Mouse (Mus musculus): Measurements from ENCODE around the gene Fnbp1l. TPM values are rescaled to one million over a fixed set of nuclear protein-coding genes. Genes with fewer than 3 reads are reported as not detected.

Gene Fnbp1l
- polyA plus RNA-seq, 1 experiment from 2014 or later, result 277 TPM

DNA sequence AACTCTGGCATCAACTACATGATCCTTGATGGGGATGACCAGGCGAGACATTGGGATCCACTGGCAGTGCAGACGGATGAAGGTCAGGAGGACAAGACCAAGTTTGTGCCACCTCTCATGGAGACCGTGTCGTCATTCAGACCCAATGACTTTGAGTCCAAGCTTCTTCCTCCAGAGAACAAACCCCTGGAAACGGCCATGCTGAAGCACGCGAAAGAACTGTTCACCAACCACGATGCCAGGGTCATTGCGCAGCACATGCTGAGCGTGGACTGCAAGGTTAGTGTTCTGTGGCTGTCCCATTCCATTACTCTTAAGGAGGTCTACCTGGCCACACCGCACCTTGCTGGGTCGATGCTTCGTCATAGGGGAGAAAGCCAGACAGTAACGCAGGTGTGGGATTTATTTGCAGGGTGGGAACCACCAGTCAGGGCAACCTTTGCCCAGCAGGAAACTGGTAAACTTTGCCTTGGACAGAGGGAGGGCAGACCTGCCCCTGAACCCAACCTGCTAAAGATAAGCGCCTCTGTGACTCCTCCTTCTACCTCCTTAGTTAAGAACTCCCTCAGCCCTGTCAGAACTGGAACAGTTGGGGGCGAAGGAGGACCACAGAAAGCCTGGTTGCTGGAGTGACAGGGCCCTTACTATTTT is 106.7 kb downstream of the Fnbp1l start:
- WGBS, result 94% methylated on average over 16 of the region's 16 CpGs
- H3K4me2 ChIP-seq (ENCODE audit: low read length), result no peak overlapping the region
- DNase-seq (no peak), ATAC-seq (ENCODE audit: low FRiP score, low TSS enrichment) (no peak)
- H3K9me3 ChIP-seq (ENCODE audit: control insufficient read depth, low read length), result no peaks in the 10 kb centered on the region
- H3K27me3 ChIP-seq (ENCODE audit: control insufficient read depth, insufficient read depth, low read length), result no peaks in the 10 kb centered on the region
- no peaks in the 10 kb centered on the region for H3K36me3 ChIP-seq (ENCODE audit: control insufficient read depth, insufficient read depth, low read length)
- H3K4me3 ChIP-seq (replicated peaks; ENCODE audit: low read depth, low read length), result no peak overlapping the region
- H3K4me1 ChIP-seq (ENCODE audit: control insufficient read depth, insufficient read depth, low read length), result peaks cover 8% of the 10 kb centered on the region; the same call in 1 of the 2 replicates
- no peak overlapping the region for H3K9ac ChIP-seq (replicated peaks; ENCODE audit: low read length)
- no peak overlapping the region for H3K27ac ChIP-seq (replicated peaks; ENCODE audit: low read depth, low read length)

GRCm38 (mm10) chr3:122511721-122512619 is 107.5 kb downstream of the Fnbp1l start:
- Histone ChIP-seq H3K27ac (replicated peaks; ENCODE audit: low read depth, low read length) (no peak overlapping the region), H3K9ac (replicated peaks; ENCODE audit: low read length) (no peak overlapping the region), H3K4me3 (replicated peaks; ENCODE audit: low read depth, low read length) (no peak overlapping the region), H3K27me3 (ENCODE audit: control insufficient read depth, insufficient read depth, low read length) (no peaks in the 10 kb centered on the region), H3K36me3 (ENCODE audit: control insufficient read depth, insufficient read depth, low read length) (no peaks in the 10 kb centered on the region), H3K4me2 (ENCODE audit: low read length) (no peak overlapping the region), H3K4me1 (ENCODE audit: control insufficient read depth, insufficient read depth, low read length) (0 out of 2 replicates have a peak, but pooled peaks cover 2% of the 10 kb centered on the region), H3K9me3 (ENCODE audit: control insufficient read depth, low read length) (no peaks in the 10 kb centered on the region)
- ATAC-seq (ENCODE audit: low FRiP score, low TSS enrichment), result no peak
- 92% methylated on average over 14 of the region's 14 CpGs for WGBS
- no peak for DNase-seq

- Histone ChIP-seq H3K9me3 (ENCODE audit: control insufficient read depth, low read length) (no peaks in the 10 kb centered on the region), H3K9ac (replicated peaks; ENCODE audit: low read length) (no peak overlapping the region), H3K4me1 (ENCODE audit: control insufficient read depth, insufficient read depth, low read length) (peaks cover 4% of the 10 kb centered on the region; the same call in 1 of the 2 replicates), H3K36me3 (ENCODE audit: control insufficient read depth, insufficient read depth, low read length) (no peaks in the 10 kb centered on the region), H3K27me3 (ENCODE audit: control insufficient read depth, insufficient read depth, low read length) (no peaks in the 10 kb centered on the region), H3K4me2 (ENCODE audit: low read length) (no peak overlapping the region), H3K27ac (replicated peaks; ENCODE audit: low read depth, low read length) (no peak overlapping the region), H3K4me3 (replicated peaks; ENCODE audit: low read depth, low read length) (no peak overlapping the region)
- DNase-seq (no peak), ATAC-seq (ENCODE audit: low FRiP score, low TSS enrichment) (no peak)
- 83% methylated on average over 10 of the region's 10 CpGs for WGBS
These were observed 108.6 kb downstream of the Fnbp1l start for GRCm38 (mm10) chr3:122510932-122511331.

DNA sequence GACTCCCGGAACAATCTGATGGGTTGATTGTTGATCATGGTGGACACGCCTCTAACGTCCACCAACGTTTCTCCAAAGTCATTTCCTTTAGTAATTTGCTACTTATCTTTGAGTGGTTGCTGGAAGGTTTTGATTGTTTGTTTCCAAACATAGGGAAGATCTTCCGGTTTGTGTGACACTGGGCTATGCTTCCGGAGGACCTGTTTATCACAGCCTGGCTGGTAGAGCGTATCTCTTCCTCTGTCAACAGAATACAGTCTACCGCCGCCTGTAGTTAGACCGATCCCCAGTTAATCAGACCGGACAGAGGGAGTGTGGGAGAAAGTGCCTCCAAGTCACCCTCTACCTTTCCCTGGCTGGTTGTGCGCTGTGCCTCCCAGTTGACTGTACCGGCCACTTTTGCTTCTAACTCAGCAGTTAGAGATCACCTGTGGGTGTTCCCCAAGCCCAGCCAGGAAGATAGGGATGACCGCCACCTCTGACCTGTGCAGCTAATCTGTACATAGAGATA is 109.2 kb downstream of the Fnbp1l start:
- H3K36me3 ChIP-seq (ENCODE audit: control insufficient read depth, insufficient read depth, low read length), result no peaks in the 10 kb centered on the region

GRCm38 (mm10) chr3:122509534-122510239 is 109.8 kb downstream of the Fnbp1l start:
- ATAC-seq (ENCODE audit: low FRiP score, low TSS enrichment), result no peak; the same call in 1 of the 2 replicates
- no peak overlapping the region for H3K9ac ChIP-seq (replicated peaks; ENCODE audit: low read length)

More for the DNA sequence above, 109.2 kb downstream of the Fnbp1l start:
- DNase-seq, result no peak
- 93% methylated on average over 14 of the region's 14 CpGs for WGBS
- H3K9ac ChIP-seq (replicated peaks; ENCODE audit: low read length), result no peak overlapping the region
- H3K4me1 ChIP-seq (ENCODE audit: control insufficient read depth, insufficient read depth, low read length), result peaks cover 4% of the 10 kb centered on the region; the same call in 1 of the 2 replicates
- no peak overlapping the region for H3K27ac ChIP-seq (replicated peaks; ENCODE audit: low read depth, low read length)
- no peaks in the 10 kb centered on the region for H3K27me3 ChIP-seq (ENCODE audit: control insufficient read depth, insufficient read depth, low read length)
- no peak overlapping the region for H3K4me2 ChIP-seq (ENCODE audit: low read length)
- H3K4me3 ChIP-seq (replicated peaks; ENCODE audit: low read depth, low read length), result no peak overlapping the region
- no peaks in the 10 kb centered on the region for H3K9me3 ChIP-seq (ENCODE audit: control insufficient read depth, low read length)
- ATAC-seq (ENCODE audit: low FRiP score, low TSS enrichment), result no peak

DNA sequence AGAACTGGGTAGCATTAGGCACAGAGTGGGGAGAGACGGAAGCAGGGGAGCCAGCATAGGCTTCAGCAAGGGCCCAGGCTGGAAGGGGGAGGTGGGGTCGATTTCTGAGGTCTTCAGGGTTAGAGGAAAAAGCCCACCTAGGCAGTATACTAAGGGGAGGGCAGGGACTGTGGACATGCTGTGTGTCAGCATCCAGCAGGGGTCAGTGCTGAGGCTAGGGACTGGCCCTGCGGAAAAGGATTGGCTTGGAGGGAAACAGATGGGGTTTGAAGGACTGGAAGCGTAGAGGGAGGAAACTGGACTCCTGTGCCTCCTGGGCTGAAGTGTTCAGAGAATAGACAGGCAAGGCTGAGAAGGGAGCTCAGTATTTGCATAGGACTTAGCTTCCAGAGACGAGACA is 110.4 kb downstream of the Fnbp1l start:
- H3K4me1 ChIP-seq (ENCODE audit: control insufficient read depth, insufficient read depth, low read length), result peaks cover 4% of the 10 kb centered on the region; the same call in 1 of the 2 replicates
- H3K9ac ChIP-seq (replicated peaks; ENCODE audit: low read length), result no peak overlapping the region
- peak; percentile 61 for ATAC-seq (ENCODE audit: low FRiP score, low TSS enrichment)
- no peak overlapping the region for H3K4me3 ChIP-seq (replicated peaks; ENCODE audit: low read depth, low read length)
- H3K27ac ChIP-seq (replicated peaks; ENCODE audit: low read depth, low read length), result no peak overlapping the region
- WGBS, result 35% methylated on average over 5 of the region's 5 CpGs
- H3K27me3 ChIP-seq (ENCODE audit: control insufficient read depth, insufficient read depth, low read length), result no peaks in the 10 kb centered on the region
- H3K9me3 ChIP-seq (ENCODE audit: control insufficient read depth, low read length), result no peaks in the 10 kb centered on the region
- H3K36me3 ChIP-seq (ENCODE audit: control insufficient read depth, insufficient read depth, low read length), result no peaks in the 10 kb centered on the region
- DNase-seq, result peak; percentile 76
- no peak overlapping the region for H3K4me2 ChIP-seq (ENCODE audit: low read length)

More at GRCm38 (mm10) chr3:122509534-122510239, 109.8 kb downstream of the Fnbp1l start:
- Histone ChIP-seq H3K4me1 (ENCODE audit: control insufficient read depth, insufficient read depth, low read length) (peaks cover 4% of the 10 kb centered on the region; the same call in 1 of the 2 replicates), H3K9me3 (ENCODE audit: control insufficient read depth, low read length) (no peaks in the 10 kb centered on the region), H3K36me3 (ENCODE audit: control insufficient read depth, insufficient read depth, low read length) (no peaks in the 10 kb centered on the region), H3K27me3 (ENCODE audit: control insufficient read depth, insufficient read depth, low read length) (no peaks in the 10 kb centered on the region), H3K4me2 (ENCODE audit: low read length) (no peak overlapping the region), H3K4me3 (replicated peaks; ENCODE audit: low read depth, low read length) (no peak overlapping the region), H3K27ac (replicated peaks; ENCODE audit: low read depth, low read length) (no peak overlapping the region)
- 88% methylated on average over 11 of the region's 11 CpGs for WGBS
- DNase-seq, result no peak

GRCm38 (mm10) chr3:122507826-122508225 is 111.7 kb downstream of the Fnbp1l start:
- 98% methylated on average over 14 of the region's 14 CpGs for WGBS
- no peak overlapping the region for H3K9ac ChIP-seq (replicated peaks; ENCODE audit: low read length)
- DNase-seq (no peak), ATAC-seq (ENCODE audit: low FRiP score, low TSS enrichment) (no peak)
- no peaks in the 10 kb centered on the region for H3K27me3 ChIP-seq (ENCODE audit: control insufficient read depth, insufficient read depth, low read length)
- no peak overlapping the region for H3K27ac ChIP-seq (replicated peaks; ENCODE audit: low read depth, low read length)
- H3K4me3 ChIP-seq (replicated peaks; ENCODE audit: low read depth, low read length), result no peak overlapping the region
- H3K4me2 ChIP-seq (ENCODE audit: low read length), result no peak overlapping the region
- H3K9me3 ChIP-seq (ENCODE audit: control insufficient read depth, low read length), result no peaks in the 10 kb centered on the region
- H3K36me3 ChIP-seq (ENCODE audit: control insufficient read depth, insufficient read depth, low read length), result no peaks in the 10 kb centered on the region
- peaks cover 8% of the 10 kb centered on the region; the same call in 1 of the 2 replicates for H3K4me1 ChIP-seq (ENCODE audit: control insufficient read depth, insufficient read depth, low read length)

DNA sequence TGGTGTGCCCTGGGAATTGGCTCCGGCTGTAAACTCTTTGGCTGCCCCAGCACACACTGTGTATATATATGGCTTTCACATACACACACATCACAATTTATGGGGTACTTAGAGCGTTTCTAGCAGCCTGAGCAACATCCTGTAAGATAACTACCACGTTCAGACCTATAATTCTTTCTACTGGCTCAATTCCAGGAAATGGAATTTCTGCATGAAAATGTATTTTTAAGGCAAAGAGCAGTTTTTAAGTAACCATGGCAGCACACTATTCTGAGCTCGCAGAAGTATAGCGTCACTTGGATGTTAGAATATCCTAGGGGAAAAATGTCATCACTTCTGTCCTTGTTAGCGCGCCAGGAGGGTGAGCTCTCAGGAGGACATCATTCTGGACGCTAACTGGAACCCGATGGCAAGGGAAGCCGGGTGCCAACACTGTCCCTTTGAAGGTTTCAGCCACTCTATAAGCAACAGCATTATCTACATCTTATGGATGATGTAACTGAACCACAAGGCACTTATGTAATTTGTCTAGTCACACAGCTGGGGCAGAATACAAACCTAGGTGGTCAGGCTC is 113.1 kb downstream of the Fnbp1l start:
- ATAC-seq (ENCODE audit: low FRiP score, low TSS enrichment), result no peak
- H3K27ac ChIP-seq (replicated peaks; ENCODE audit: low read depth, low read length), result no peak overlapping the region; the same call in 1 of the 2 replicates
- H3K4me1 ChIP-seq (ENCODE audit: control insufficient read depth, insufficient read depth, low read length), result peaks cover 8% of the 10 kb centered on the region; the same call in 1 of the 2 replicates
- no peak overlapping the region for H3K9ac ChIP-seq (replicated peaks; ENCODE audit: low read length)
- no peaks in the 10 kb centered on the region for H3K27me3 ChIP-seq (ENCODE audit: control insufficient read depth, insufficient read depth, low read length)
- 70% methylated on average over 10 of the region's 10 CpGs for WGBS
- H3K4me3 ChIP-seq (replicated peaks; ENCODE audit: low read depth, low read length), result no peak overlapping the region
- peak; percentile 44 for DNase-seq
- H3K36me3 ChIP-seq (ENCODE audit: control insufficient read depth, insufficient read depth, low read length), result no peaks in the 10 kb centered on the region
- H3K9me3 ChIP-seq (ENCODE audit: control insufficient read depth, low read length), result no peaks in the 10 kb centered on the region
- no peak overlapping the region for H3K4me2 ChIP-seq (ENCODE audit: low read length)
